Mouse (Mus musculus): ENCODE results near the gene Uba2. TPM values are rescaled to one million over a fixed set of nuclear protein-coding genes. Genes with fewer than 3 reads are reported as not detected.
"Not testable (repeated sequence)": the region's sequence is repeated elsewhere in the genome, so short reads cannot be mapped to it uniquely, and the experiment has no call there.

Uba2 gene
- polyA plus RNA-seq, 1 experiment from 2014 or later = 197 TPM

DNA sequence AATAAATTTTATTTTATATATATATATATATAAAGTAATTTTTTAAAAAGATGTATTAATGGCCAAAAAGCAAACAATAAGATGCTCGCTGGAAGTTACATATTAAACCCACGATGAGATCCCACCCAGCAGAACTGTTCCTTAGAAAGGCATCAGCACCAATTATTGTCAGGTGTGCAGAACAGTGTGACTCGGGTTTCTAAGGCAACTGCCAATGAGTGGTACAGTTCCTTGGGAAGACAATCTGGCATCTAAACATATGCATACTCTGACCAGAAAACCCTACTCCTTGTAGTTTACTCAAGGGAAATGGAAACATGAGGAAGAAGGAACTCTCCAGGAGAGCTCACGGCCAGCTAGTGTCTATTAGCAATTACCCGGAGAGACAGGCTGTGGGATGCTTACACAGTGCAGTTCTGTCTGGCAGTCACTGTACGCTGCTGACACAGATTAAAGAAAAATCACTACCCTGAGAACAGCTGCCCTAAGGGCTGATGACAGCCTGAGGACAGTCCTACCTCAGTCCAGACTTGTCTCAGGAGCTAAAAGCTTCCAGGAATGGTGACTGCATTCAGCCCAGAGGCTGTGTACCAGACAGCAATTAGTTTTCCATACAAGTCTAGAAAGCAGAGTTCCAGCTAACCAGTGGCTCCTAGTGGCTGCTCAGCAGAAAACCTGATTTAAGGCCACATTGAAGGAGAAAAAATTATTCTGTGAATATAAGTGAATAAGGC, 46.2 kb downstream of the Uba2 start:
- Histone ChIP-seq H3K36me3 (ENCODE audit: control insufficient read depth, insufficient read depth) (no peaks in the 10 kb centered on the region), H3K4me1 (replicated peaks; ENCODE audit: control insufficient read depth, insufficient read depth, low read length) (no peaks in the 10 kb centered on the region), H3K27ac (ENCODE audit: low read length) (no peak overlapping the region), H3K27me3 (replicated peaks; ENCODE audit: control insufficient read depth, insufficient read depth, low read length) (no peaks in the 10 kb centered on the region), H3K9ac (replicated peaks; ENCODE audit: low read depth, low read length) (no peak overlapping the region), H3K4me3 (replicated peaks; ENCODE audit: low read length) (no peak overlapping the region), H3K9me3 (ENCODE audit: control insufficient read depth, low read length) (peaks cover 4% of the 10 kb centered on the region; the same call in 1 of the 2 replicates), H3K4me2 (ENCODE audit: low read length) (no peak overlapping the region)
- ATAC-seq = peak; percentile 53; the same call in 1 of the 2 replicates
- 79% methylated on average over 6 of the region's 6 CpGs for WGBS

DNA sequence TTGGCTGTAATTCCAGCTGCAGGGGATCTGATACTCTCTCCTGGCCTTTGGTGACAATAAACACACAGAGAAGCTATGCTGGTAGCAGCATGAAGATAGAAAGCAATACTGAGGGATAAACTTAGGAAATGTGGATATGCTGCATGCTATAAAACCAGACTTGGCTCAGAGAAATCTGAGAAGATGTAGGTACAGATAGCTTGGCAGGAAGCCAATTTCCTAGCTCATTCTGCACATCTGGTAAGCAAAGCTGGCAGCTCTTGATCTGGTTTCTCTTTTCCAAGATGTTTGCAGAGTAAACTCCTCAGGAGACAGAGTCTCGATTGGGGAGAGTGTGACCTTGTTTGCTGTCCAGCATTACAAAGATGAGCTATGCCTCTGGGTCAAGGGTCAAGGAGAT, 48.8 kb downstream of the Uba2 start:
- not testable (repeated sequence) for H3K9me3 ChIP-seq (ENCODE audit: control insufficient read depth, low read length)

DNA sequence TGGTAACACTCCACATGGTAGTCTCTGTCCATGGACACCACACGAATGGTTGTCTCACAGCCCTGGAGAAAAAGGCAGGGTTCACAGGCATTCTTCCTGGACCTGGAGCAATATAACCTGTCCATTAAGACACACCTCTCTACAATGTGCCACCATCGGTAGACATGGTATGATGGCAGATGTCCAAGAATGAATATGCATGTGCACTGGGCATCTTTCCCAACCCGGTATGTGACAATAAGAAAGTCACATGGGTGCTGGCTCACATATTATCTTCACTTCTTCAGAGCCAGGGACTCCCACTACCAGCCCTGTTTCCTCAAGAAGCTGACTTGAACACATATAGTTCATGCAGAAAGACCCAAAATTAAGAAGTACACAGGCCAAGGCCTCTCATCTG, 52.8 kb downstream of the Uba2 start:
- H3K4me2 ChIP-seq (ENCODE audit: low read length) = no peak overlapping the region
- WGBS = 51% methylated on average over 3 of the region's 3 CpGs
- H3K36me3 ChIP-seq (ENCODE audit: control insufficient read depth, insufficient read depth) = no peaks in the 10 kb centered on the region; the same call in 1 of the 2 replicates
- H3K4me1 ChIP-seq (replicated peaks; ENCODE audit: control insufficient read depth, insufficient read depth, low read length) = no peaks in the 10 kb centered on the region
- no peaks in the 10 kb centered on the region for H3K27me3 ChIP-seq (replicated peaks; ENCODE audit: control insufficient read depth, insufficient read depth, low read length)
- no peak overlapping the region for H3K9ac ChIP-seq (replicated peaks; ENCODE audit: low read depth, low read length)
- no peak overlapping the region for H3K27ac ChIP-seq (ENCODE audit: low read length)
- H3K9me3 ChIP-seq (ENCODE audit: control insufficient read depth, low read length) = no peaks in the 10 kb centered on the region
- no peak for ATAC-seq
- no peak overlapping the region for H3K4me3 ChIP-seq (replicated peaks; ENCODE audit: low read length)

More for the DNA sequence above, 48.8 kb downstream of the Uba2 start:
- H3K36me3 ChIP-seq (ENCODE audit: control insufficient read depth, insufficient read depth); ATAC-seq; H3K27me3 ChIP-seq (replicated peaks; ENCODE audit: control insufficient read depth, insufficient read depth, low read length); H3K4me2 ChIP-seq (ENCODE audit: low read length); H3K27ac ChIP-seq (ENCODE audit: low read length); H3K4me3 ChIP-seq (replicated peaks; ENCODE audit: low read length); H3K4me1 ChIP-seq (replicated peaks; ENCODE audit: control insufficient read depth, insufficient read depth, low read length); H3K9ac ChIP-seq (replicated peaks; ENCODE audit: low read depth, low read length): not testable (repeated sequence)
- WGBS = 57% methylated on average over 1 of the region's 1 CpGs

DNA sequence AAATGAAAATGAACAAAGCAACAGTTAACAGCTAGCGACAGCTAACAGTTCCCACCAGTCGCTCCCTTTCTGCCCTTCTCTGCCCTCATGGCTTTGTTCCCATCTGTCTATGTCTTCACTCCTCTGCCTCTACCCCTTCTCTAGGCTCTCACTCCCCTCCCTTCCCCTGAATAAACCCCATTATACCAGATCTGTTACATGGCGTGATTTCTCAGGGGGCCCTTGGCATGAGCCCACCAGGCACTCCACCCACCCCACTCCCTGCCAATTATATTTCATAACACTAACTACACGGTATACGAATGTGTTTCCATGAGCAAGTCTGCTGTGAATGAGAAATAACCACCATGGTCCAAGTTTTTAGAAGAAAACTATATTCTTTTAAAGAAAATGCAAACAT, 60.2 kb downstream of the Uba2 start:
- 46% methylated on average over 5 of the region's 5 CpGs for WGBS
- H3K9me3 ChIP-seq (ENCODE audit: control insufficient read depth, low read length) = no peaks in the 10 kb centered on the region
- no peak; the same call in 1 of the 2 replicates for ATAC-seq
- H3K4me3 ChIP-seq (replicated peaks; ENCODE audit: low read length) = no peak overlapping the region
- H3K27ac ChIP-seq (ENCODE audit: low read length) = no peak overlapping the region
- no peaks in the 10 kb centered on the region for H3K27me3 ChIP-seq (replicated peaks; ENCODE audit: control insufficient read depth, insufficient read depth, low read length)
- H3K4me1 ChIP-seq (replicated peaks; ENCODE audit: control insufficient read depth, insufficient read depth, low read length) = no peaks in the 10 kb centered on the region
- H3K4me2 ChIP-seq (ENCODE audit: low read length) = no peak overlapping the region
- no peaks in the 10 kb centered on the region; the same call in 1 of the 2 replicates for H3K36me3 ChIP-seq (ENCODE audit: control insufficient read depth, insufficient read depth)
- no peak overlapping the region for H3K9ac ChIP-seq (replicated peaks; ENCODE audit: low read depth, low read length)

DNA sequence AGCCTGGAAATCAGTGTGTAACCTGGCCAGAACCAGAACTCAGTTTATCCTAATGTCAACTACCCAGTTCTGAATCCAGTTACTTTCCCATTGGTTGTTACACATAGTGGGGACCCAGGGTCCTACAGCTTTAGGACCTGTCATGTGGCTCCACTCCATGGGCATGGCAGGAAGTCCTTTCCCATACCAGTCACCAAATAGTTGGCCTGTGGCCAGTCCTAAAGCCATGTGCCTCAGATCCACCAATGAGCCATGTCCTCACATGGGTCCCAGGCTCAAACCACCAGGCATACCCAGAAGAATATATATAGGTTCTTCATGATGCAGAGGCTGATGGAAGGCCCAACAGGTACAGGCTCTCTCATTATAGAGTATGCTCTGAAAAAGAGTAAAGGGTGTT, 68.1 kb downstream of the Uba2 start:
- Histone ChIP-seq H3K9me3 (ENCODE audit: control insufficient read depth, low read length) (no peaks in the 10 kb centered on the region), H3K4me2 (ENCODE audit: low read length) (no peak overlapping the region), H3K4me3 (replicated peaks; ENCODE audit: low read length) (no peak overlapping the region), H3K27ac (ENCODE audit: low read length) (no peak overlapping the region), H3K4me1 (replicated peaks; ENCODE audit: control insufficient read depth, insufficient read depth, low read length) (no peaks in the 10 kb centered on the region), H3K36me3 (ENCODE audit: control insufficient read depth, insufficient read depth) (no peaks in the 10 kb centered on the region), H3K9ac (replicated peaks; ENCODE audit: low read depth, low read length) (no peak overlapping the region), H3K27me3 (replicated peaks; ENCODE audit: control insufficient read depth, insufficient read depth, low read length) (no peaks in the 10 kb centered on the region)
- no peak for ATAC-seq

DNA sequence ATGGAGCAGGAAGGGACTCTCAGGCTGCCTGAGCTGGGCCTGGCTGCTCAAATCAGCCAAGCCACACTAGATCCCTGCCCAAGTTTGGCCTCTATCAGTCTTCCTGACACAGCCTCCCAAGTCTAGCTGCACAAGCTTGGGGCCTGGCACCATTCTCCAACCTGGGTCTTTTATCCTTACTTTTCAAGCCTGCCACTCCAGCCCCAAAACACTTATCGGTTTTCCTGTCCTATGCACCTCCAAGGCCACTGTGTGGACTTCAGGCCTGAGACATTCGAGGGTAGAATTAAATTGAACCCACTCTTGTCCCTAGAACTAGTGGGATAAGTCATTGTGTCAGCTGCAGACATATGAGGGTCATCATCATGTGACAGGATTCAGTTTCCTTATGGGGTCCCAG, 69.4 kb downstream of the Uba2 start:
- Histone ChIP-seq H3K9ac (replicated peaks; ENCODE audit: low read depth, low read length) (no peak overlapping the region), H3K27me3 (replicated peaks; ENCODE audit: control insufficient read depth, insufficient read depth, low read length) (no peaks in the 10 kb centered on the region), H3K9me3 (ENCODE audit: control insufficient read depth, low read length) (peaks cover 3% of the 10 kb centered on the region; the same call in 1 of the 2 replicates), H3K4me1 (replicated peaks; ENCODE audit: control insufficient read depth, insufficient read depth, low read length) (no peaks in the 10 kb centered on the region), H3K27ac (ENCODE audit: low read length) (no peak overlapping the region), H3K4me2 (ENCODE audit: low read length) (no peak overlapping the region), H3K4me3 (replicated peaks; ENCODE audit: low read length) (no peak overlapping the region), H3K36me3 (ENCODE audit: control insufficient read depth, insufficient read depth) (no peaks in the 10 kb centered on the region)
- 88% methylated on average over 2 of the region's 2 CpGs for WGBS
- no peak for ATAC-seq

DNA sequence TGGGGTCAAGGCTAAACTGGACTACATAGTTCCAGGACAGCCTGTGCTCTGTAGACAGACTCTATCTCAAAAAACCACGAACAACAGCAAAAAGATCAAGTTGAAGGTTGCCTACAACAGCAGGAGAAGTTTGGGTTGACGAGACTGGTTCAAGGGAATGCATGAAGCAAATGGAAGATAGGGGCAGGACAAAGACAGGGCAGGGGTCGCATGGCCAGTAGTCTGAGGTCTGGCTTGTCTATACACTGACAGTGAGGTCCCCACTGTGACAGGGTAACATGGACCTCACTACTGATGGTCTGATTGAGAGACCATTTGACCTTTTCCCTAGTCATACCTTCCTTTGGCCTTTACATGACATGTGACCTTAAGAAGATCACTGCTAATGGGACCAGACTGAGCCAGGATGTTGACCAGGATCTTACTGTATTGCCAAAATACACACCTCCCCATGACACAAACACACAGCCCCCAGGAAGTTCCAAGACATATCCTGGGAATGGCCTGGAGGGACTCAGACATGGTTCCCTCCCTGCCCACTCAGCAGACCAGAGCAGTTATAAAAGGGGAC, 74.4 kb downstream of the Uba2 start, which contains the start of gene Scgb1b30:
Gene Scgb1b30, plus strand, starts transcription at position 521 of the 571 bp plus-strand sequence.
- H3K4me2 ChIP-seq (ENCODE audit: low read length) = no peak within 1 kb of the TSS
- H3K9ac ChIP-seq (replicated peaks; ENCODE audit: low read depth, low read length) = no peak within 1 kb of the TSS
- H3K27me3 ChIP-seq (replicated peaks; ENCODE audit: control insufficient read depth, insufficient read depth, low read length) = no peaks in the 10 kb centered on the region
- H3K4me3 ChIP-seq (replicated peaks; ENCODE audit: low read length) = no peak within 1 kb of the TSS
- no peaks in the 10 kb centered on the region for H3K36me3 ChIP-seq (ENCODE audit: control insufficient read depth, insufficient read depth)
- peaks cover 3% of the 10 kb centered on the region; the same call in 1 of the 2 replicates for H3K9me3 ChIP-seq (ENCODE audit: control insufficient read depth, low read length)
- H3K27ac ChIP-seq (ENCODE audit: low read length) = no peak within 1 kb of the TSS
- 79% methylated on average over 3 of the region's 3 CpGs for WGBS
- H3K4me1 ChIP-seq (replicated peaks; ENCODE audit: control insufficient read depth, insufficient read depth, low read length) = no peaks in the 10 kb centered on the region
- ATAC-seq = no peak

Other genes starting within 250 kb of the Uba2 start
- not detected in 2 replicates for gene Scgb2b26, start 224.6 kb downstream of the Uba2 start, polyA plus RNA-seq (2015; fragmentation: Nextera tagmentation; extraction: Ambion mirVana)
- gene Scgb2b27, start 155.7 kb downstream of the Uba2 start, polyA plus RNA-seq (2015; fragmentation: Nextera tagmentation; extraction: Ambion mirVana) = not detected in 2 replicates
- gene Scgb1b27, start 148.1 kb downstream of the Uba2 start, polyA plus RNA-seq (2015; fragmentation: Nextera tagmentation; extraction: Ambion mirVana) = not detected in 2 replicates
- gene Scgb1b30, start 74.2 kb downstream of the Uba2 start, polyA plus RNA-seq (2015; fragmentation: Nextera tagmentation; extraction: Ambion mirVana) = not detected in 2 replicates
- gene Wtip, start 36.3 kb downstream of the Uba2 start, polyA plus RNA-seq (2015; fragmentation: Nextera tagmentation; extraction: Ambion mirVana) = 2.1 and 4.5 TPM in 2 replicates
- 71.2 and 92.6 TPM in 2 replicates for gene Pdcd2l, start 27.1 kb upstream of the Uba2 start, polyA plus RNA-seq (2015; fragmentation: Nextera tagmentation; extraction: Ambion mirVana)
- gene Gpi1, start 60.7 kb upstream of the Uba2 start, polyA plus RNA-seq (2015; fragmentation: Nextera tagmentation; extraction: Ambion mirVana) = 175 and 213 TPM in 2 replicates
- 0.73 TPM in 1 of 2 replicates, not detected in the other for gene Gm6096, start 81.4 kb upstream of the Uba2 start, polyA plus RNA-seq (2015; fragmentation: Nextera tagmentation; extraction: Ambion mirVana)
- gene 4931406P16Rik, start 144.0 kb upstream of the Uba2 start, polyA plus RNA-seq (2015; fragmentation: Nextera tagmentation; extraction: Ambion mirVana) = 28.2 and 31.5 TPM in 2 replicates
- 71.0 and 76.3 TPM in 2 replicates for gene Lsm14a, start 223.7 kb upstream of the Uba2 start, polyA plus RNA-seq (2015; fragmentation: Nextera tagmentation; extraction: Ambion mirVana)

Measured in forebrain, embryonic 16.5 days (tissue).